Mouse (Mus musculus): ENCODE measurements around the gene Cdc6. TPM values are rescaled to one million over a fixed set of nuclear protein-coding genes. Genes with fewer than 3 reads are reported as not detected.

Cdc6 gene
- polyA plus RNA-seq, 1 experiment from 2014 or later: 47.7 TPM

DNA sequence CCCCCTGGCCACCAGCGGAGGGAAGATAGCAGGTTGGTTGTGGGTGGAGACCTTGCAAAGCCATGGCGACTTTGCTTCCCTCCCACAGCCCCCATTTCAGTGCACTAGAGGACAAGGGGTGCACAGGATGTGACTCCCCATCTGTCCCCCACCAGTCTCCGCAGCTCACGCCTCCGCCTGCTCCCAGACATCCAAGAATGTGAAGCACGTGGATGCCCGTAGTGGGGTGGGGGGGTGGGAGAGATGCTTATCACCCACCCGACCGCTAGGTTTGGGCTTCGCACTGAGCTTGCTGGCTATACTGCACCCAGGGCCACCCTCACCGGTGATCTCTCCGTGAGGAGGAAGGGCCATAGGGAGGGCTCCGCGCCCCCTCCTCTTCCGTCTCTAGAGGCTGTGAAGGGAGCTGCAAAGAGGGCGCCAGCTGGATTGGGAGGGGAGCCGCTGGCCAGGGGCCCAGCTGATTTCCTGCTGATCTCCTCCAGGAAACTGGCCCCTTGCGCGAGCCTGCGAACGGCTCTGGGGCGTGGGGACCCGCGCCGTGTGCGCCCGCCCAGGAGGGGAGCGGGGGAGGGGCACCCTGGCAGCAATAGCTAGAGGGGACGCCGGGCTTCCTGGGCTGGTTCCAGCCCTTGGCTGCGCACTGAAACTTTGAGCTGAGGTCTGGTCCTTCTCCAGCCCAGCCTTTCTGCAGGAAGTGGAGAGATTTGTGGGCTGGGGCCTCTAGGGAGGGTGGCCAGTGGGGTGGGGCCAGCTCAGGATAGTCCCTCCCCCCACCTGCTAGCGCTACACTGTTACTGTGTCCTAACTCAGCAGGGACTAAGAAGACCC lies 55.8 kb downstream of the Cdc6 start:
- H3K9me3 ChIP-seq: no peaks in the 10 kb centered on the region
- H3K27me3 ChIP-seq (ENCODE audit: insufficient read depth, poor library complexity, severe bottlenecking): no peaks in the 10 kb centered on the region
- H3K36me3 ChIP-seq: peaks cover 24% of the 10 kb centered on the region
- H3K27ac ChIP-seq: peak overlapping the region; percentile 88
- DNase-seq (ENCODE audit: low spot score): peak; percentile 92
- H3K4me1 ChIP-seq: peaks cover 99% of the 10 kb centered on the region
- WGBS: 1% methylated on average over 32 of the region's 32 CpGs
- H3K4me3 ChIP-seq: peak overlapping the region; percentile 70

DNA sequence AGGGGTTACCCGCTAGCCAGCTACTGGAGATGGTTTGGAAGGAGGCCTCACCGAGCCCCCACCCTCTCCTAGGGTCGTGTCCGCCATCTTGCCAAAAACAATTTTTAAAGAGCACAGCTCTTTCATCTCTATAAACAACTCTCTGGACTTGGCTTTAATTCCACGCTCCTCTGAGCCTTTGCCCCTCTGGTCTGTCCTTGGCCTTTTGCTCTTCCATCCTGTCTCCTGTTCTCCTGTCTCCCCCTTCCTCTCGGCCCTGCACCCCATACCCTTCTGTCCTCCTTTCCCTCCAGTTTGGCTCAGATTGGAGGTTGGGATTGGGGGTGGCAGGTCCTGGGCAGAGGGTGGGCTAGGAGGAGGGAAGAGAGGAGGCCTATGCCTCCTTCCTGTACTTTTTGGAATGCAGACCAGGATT lies 56.6 kb downstream of the Cdc6 start:
- Histone ChIP-seq H3K36me3 (peaks cover 29% of the 10 kb centered on the region), H3K27me3 (ENCODE audit: insufficient read depth, poor library complexity, severe bottlenecking) (no peaks in the 10 kb centered on the region), H3K4me1 (peaks cover 100% of the 10 kb centered on the region), H3K9me3 (no peaks in the 10 kb centered on the region), H3K4me3 (peak overlapping the region; percentile 70), H3K27ac (peak overlapping the region; percentile 88)
- DNase-seq (ENCODE audit: low spot score): no peak
- 20% methylated on average over 6 of the region's 6 CpGs for WGBS

DNA sequence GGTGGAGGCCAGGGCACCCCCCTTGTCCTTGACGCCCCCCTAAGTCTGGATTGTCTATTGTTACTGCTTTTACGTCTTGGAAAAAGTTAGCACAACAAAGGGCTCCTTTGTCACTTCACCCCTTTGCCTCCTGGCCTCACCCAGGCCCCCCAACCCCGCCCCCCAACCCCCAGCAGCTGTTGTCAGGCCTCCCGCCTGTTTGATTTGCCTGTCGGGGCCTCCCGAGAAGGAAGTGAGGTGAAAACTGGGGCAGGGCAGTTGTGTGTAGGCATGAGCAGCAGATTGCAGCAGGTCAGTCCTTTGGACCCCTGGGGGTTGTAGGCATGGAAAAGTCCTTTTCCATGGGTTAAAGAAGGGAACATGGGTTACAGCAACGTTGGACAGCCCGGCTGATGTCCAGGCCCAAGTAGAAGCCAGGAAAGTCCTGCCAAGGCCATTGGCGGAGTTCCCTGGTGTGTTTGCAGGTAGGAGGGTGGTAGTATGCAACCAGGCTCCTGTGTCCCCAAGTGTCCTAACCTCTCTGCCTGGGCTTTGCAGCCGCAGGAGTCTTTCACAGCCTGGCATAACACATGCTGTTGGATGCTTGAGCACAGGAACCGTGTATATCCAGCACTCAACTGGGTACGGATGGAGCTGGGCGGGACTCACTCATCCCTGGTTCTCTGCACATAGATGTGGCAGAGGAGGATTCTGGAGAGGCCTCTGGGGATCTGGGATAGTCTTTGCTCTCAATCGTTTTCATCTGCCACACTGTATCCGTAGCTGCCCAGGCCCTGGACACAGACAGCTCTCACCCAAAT lies 57.2 kb downstream of the Cdc6 start:
- Histone ChIP-seq H3K9me3 (no peaks in the 10 kb centered on the region), H3K4me3 (peak overlapping the region; percentile 70), H3K27me3 (ENCODE audit: insufficient read depth, poor library complexity, severe bottlenecking) (no peaks in the 10 kb centered on the region), H3K36me3 (peaks cover 34% of the 10 kb centered on the region), H3K27ac (peak overlapping the region; percentile 88), H3K4me1 (peaks cover 100% of the 10 kb centered on the region)
- 29% methylated on average over 15 of the region's 15 CpGs for WGBS
- DNase-seq (ENCODE audit: low spot score): no peak

DNA sequence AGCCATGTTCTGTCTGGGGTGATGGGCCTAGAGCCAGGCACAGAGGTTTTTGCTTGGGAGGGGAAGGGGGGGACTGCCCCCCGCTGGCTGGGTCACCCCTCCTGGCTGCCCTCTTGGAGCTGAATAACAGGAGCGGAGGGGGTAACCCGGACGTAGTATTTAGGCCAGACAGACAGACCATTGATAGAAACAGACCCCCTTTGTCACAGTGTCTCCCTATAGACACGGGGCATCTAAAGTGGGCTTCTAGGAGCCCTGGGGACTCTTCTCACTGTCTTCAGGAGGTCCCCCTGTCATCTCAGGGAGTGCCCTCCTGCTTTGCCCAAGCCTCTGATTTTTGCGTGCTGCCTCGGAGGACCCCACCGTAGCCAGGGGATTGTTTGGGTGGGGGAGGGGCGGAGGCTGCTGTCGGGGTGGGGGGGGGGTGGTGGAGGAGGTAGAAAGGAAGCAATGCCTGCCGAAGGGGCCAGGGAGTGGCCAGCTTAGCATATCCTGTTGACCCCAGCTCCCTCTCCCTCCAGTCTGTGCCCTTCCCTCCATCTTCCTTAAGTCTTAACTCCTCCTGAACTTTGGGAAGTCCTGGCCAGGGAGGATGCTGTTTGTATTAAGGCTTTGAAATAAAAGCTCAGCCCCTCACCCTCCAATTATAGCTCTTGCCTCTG lies 57.9 kb downstream of the Cdc6 start:
- Histone ChIP-seq H3K36me3 (peaks cover 42% of the 10 kb centered on the region), H3K27me3 (ENCODE audit: insufficient read depth, poor library complexity, severe bottlenecking) (no peaks in the 10 kb centered on the region), H3K9me3 (no peaks in the 10 kb centered on the region), H3K4me3 (peak overlapping the region; percentile 70), H3K27ac (peak overlapping the region; percentile 88), H3K4me1 (peaks cover 100% of the 10 kb centered on the region)
- WGBS: 10% methylated on average over 11 of the region's 11 CpGs
- DNase-seq (ENCODE audit: low spot score): no peak

DNA sequence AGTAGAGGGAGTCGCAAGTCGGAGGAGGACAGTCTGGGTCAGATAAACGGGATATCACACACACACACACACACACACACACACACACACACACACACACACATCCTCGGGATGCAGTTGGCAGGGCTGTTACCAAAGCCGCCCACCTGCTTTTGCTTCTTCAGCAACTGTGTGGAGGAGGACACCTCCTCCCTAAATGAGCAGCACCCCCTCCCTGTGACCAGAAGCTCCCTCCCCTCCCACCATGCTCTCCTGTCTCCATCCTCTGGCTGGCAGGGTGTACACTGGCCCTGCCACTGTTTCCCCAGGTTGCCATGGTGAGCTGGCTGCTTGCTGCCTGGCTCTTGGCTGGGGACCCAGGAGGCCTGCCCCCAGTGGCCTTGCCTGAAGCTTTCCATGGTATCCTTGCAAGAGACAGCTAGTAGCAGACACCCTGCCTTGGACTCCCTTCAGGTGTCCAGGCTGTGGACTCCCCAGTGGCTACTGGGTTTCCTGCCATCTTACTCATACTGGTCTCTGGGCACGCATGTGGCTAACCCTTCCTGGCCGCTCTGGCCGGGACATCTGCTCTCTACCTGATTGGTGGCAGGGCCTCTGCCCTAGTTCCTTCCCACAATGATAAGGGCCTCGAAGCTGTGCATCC lies 59.0 kb downstream of the Cdc6 start:
- DNase-seq (ENCODE audit: low spot score): no peak
- peaks cover 52% of the 10 kb centered on the region for H3K36me3 ChIP-seq
- H3K27ac ChIP-seq: peak overlapping the region; percentile 88
- no peaks in the 10 kb centered on the region for H3K9me3 ChIP-seq
- 31% methylated on average over 9 of the region's 9 CpGs for WGBS
- peaks cover 100% of the 10 kb centered on the region for H3K4me1 ChIP-seq
- peak overlapping the region; percentile 70 for H3K4me3 ChIP-seq
- H3K27me3 ChIP-seq (ENCODE audit: insufficient read depth, poor library complexity, severe bottlenecking): no peaks in the 10 kb centered on the region

DNA sequence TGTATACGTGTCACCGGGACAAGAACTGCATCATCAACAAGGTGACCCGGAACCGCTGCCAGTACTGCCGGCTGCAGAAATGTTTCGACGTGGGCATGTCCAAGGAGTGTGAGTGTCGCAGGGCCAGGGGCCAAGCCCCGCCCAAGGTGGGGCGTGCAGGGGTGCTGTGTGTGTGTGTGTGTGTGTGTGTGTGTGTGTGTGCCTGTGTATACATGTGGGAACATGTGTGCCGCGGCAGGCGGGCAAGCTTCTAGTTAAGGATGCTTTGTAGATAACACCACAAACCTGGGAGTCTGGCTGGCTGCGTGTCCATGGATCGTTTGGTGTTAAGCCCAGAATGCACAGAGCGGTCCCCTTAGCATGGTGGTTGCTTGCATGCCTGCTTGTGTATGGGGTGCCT lies 60.5 kb downstream of the Cdc6 start:
- DNase-seq (ENCODE audit: low spot score): no peak
- H3K9me3 ChIP-seq: no peaks in the 10 kb centered on the region
- peaks cover 67% of the 10 kb centered on the region for H3K36me3 ChIP-seq
- H3K4me3 ChIP-seq: peak overlapping the region; percentile 31; the same call in 1 of the 2 replicates
- no peaks in the 10 kb centered on the region for H3K27me3 ChIP-seq (ENCODE audit: insufficient read depth, poor library complexity, severe bottlenecking)
- 70% methylated on average over 13 of the region's 16 CpGs for WGBS
- H3K27ac ChIP-seq: peak overlapping the region; percentile 66
- peaks cover 87% of the 10 kb centered on the region for H3K4me1 ChIP-seq

DNA sequence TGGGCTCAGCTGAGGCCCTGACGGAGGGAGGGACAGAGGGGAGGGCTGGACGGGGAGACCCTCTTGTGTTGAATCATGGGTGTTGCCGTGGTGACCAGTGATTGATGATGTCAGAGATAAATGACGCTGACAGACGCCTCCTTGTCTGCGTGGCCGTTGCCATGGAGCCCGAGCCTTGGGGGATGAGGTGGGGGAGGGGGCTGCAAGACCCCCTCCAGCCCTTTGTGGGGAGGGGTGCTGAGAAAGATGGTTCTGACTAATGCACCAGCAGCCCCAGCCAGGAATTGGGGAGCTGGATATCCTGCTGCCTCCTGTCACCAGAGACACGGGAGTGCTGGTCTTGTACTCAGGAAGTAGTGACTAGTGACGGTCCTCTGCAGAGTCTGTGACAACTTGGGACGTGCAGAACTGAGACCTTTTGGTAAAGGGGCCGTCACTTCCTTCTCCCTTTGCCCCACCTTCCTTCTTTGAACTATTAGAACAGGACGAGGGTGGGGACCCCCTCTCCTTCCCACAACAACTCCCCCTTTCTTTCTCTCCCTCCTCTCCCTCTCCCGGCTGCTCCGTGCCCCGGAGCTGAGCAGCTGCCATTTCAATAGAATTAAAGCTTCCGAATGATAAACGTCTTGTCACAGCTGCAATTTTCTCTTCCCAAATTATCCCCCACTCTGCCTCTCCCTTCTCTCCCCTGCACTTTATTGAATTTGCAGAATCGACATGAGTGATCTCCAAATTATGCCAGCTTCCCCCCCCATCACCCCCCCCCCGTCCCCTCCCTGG lies 61.3 kb downstream of the Cdc6 start:
- Histone ChIP-seq H3K4me3 (peak overlapping the region; percentile 31), H3K4me1 (peaks cover 79% of the 10 kb centered on the region), H3K9me3 (no peaks in the 10 kb centered on the region), H3K36me3 (peaks cover 75% of the 10 kb centered on the region), H3K27me3 (ENCODE audit: insufficient read depth, poor library complexity, severe bottlenecking) (no peaks in the 10 kb centered on the region), H3K27ac (peak overlapping the region; percentile 66)
- 14% methylated on average over 20 of the region's 20 CpGs for WGBS
- DNase-seq (ENCODE audit: low spot score): no peak

DNA sequence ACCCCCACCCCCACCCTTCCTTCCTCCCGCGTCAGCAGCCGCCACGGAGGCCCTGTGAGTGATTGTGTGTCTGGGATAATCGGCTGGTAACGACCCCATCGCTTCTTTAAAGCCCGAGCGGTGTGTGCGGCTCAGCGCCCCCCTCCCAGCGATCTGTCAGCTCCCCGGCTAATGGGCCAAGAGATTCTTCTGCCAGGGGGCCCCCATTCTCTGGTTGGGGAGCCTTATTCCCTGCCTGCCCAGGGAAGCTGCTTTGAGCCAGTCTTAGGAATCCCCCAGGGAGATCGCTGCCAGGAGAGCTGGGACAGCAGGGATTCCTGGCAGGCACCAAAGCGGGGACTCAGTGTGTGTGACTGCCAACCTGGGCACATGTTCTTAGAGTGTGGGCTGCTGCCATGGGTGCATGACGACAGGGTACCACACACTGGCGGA lies 61.9 kb downstream of the Cdc6 start:
- WGBS: 26% methylated on average over 17 of the region's 17 CpGs
- Histone ChIP-seq H3K27me3 (ENCODE audit: insufficient read depth, poor library complexity, severe bottlenecking) (no peaks in the 10 kb centered on the region), H3K4me1 (peaks cover 77% of the 10 kb centered on the region), H3K27ac (peak overlapping the region; percentile 48), H3K9me3 (no peaks in the 10 kb centered on the region), H3K36me3 (peaks cover 80% of the 10 kb centered on the region), H3K4me3 (peak overlapping the region; percentile 31; the same call in 1 of the 2 replicates)
- DNase-seq (ENCODE audit: low spot score): no peak

DNA sequence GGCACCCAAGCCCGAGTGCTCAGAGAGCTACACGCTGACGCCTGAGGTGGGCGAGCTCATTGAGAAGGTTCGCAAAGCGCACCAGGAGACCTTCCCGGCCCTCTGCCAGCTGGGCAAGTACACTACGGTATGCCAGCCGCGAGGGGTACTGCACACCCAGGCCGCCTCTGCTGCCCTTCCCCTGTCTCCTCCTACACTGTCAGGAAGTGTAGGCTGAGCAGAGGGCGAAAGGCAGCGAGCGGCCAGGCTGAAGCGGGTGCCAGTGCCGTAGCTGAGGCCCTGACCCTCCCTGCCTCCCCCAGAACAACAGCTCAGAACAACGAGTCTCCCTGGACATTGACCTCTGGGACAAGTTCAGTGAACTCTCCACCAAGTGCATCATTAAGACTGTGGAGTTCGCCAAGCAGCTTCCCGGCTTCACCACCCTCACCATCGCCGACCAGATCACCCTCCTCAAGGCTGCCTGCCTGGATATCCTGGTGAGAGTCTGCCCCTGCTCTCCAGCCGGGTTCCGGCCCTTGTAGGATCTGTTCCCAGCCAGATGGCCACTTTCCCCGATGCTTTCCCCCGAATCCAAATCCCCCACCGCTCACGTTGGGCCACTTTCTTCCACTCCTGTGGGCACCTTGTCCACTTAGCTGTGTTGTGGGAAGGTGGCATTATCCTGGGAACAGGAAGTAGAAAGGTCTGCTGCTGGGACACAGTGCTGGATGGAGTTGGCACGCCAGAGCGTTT lies 62.8 kb downstream of the Cdc6 start:
- peaks cover 73% of the 10 kb centered on the region for H3K4me1 ChIP-seq
- no peaks in the 10 kb centered on the region for H3K27me3 ChIP-seq (ENCODE audit: insufficient read depth, poor library complexity, severe bottlenecking)
- peaks cover 89% of the 10 kb centered on the region for H3K36me3 ChIP-seq
- H3K9me3 ChIP-seq: no peaks in the 10 kb centered on the region
- DNase-seq (ENCODE audit: low spot score): no peak
- H3K4me3 ChIP-seq: no peak overlapping the region
- peak overlapping the region; percentile 6; the same call in 1 of the 2 replicates for H3K27ac ChIP-seq
- WGBS: 79% methylated on average over 29 of the region's 29 CpGs

DNA sequence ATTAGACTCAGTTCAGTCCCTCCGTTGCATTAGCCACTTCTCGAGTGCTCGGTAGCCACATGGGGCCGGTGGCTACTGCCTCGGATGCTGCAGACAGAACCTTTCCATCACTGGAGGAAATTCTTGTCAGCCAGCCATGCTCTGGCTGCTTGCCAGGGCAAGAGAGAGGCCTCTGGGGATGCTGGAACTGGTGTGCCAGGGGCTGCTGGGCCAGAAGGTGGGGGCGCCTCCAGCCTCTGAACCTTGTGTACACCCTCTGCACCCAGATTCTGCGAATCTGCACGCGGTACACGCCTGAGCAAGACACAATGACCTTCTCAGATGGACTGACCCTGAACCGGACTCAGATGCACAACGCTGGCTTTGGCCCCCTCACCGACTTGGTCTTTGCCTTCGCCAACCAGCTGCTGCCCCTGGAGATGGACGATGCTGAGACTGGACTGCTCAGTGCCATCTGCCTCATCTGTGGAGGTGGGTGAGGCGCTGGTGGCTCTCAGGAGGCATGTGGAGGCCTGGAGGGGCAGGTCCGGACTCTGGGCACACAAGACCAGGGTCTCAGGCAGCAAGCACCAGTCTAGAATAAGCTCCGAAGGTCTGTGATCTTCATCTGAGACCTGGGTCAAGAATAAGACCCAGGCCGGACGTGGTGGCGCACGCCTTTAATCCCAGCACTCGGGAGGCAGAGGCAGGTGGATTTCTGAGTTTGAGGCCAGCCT lies 63.9 kb downstream of the Cdc6 start:
- no peak for DNase-seq (ENCODE audit: low spot score)
- Histone ChIP-seq H3K4me1 (peaks cover 62% of the 10 kb centered on the region), H3K9me3 (no peaks in the 10 kb centered on the region), H3K27me3 (ENCODE audit: insufficient read depth, poor library complexity, severe bottlenecking) (no peaks in the 10 kb centered on the region), H3K36me3 (peaks cover 85% of the 10 kb centered on the region), H3K4me3 (no peak overlapping the region), H3K27ac (peak overlapping the region; percentile 47)
- 83% methylated on average over 23 of the region's 23 CpGs for WGBS

DNA sequence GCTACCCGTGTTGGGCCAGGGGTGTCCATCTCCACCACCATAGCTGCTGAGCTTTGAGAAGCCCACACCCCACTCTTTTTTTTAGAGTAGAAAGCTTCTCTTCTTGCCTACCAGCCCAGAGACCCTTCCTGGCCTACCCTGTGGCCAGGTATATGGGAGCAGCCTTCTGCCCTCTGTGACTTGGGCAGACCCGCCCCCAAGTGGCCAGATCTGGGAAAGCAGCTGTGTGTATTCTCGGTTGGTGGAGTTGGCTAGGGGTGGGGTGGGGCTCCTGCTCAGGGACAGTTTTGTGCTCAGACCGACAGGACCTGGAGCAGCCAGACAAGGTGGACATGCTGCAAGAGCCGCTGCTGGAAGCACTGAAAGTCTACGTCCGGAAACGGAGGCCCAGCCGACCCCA lies 64.6 kb downstream of the Cdc6 start:
- no peak overlapping the region for H3K4me3 ChIP-seq
- no peaks in the 10 kb centered on the region for H3K9me3 ChIP-seq
- DNase-seq (ENCODE audit: low spot score): peak; percentile 88
- H3K36me3 ChIP-seq: peaks cover 77% of the 10 kb centered on the region
- 53% methylated on average over 9 of the region's 9 CpGs for WGBS
- H3K27ac ChIP-seq: no peak overlapping the region
- H3K4me1 ChIP-seq: peaks cover 54% of the 10 kb centered on the region
- H3K27me3 ChIP-seq (ENCODE audit: insufficient read depth, poor library complexity, severe bottlenecking): no peaks in the 10 kb centered on the region
